Comparison of ENCODE assay signal across 21 mouse cellular contexts in genomic region chr1:88310349-88310748, GRCm38 (mm10). TPM values are rescaled to one million over a fixed set of nuclear protein-coding genes. Genes with fewer than 3 reads are reported as not detected.
A peak's percentile ranks its signal among the peaks of the same experiment; 100 is the strongest.
DNase-seq lines count a peak whose midpoint lies in the region; ATAC-seq and TF ChIP-seq lines count a peak whose summit lies in the region.
"Had no signal": no experiment of that assay in that cellular context is flagged by ENCODE, and none has a peak within 500 bp of the region (broad histone marks: within the 10 kb centered on the region; RNA-seq: fewer than 3 reads in every experiment).

No protein-coding gene starts in this region.

- DNase-seq in embryonic facial prominence, embryonic 10.5 days (ENCODE audit: low spot score) = no peak
- DNase-seq in limb, embryonic 14.5 days (ENCODE audit: low spot score) = peak; percentile 3
- no peak for DNase-seq in limb, embryonic 10.5 days (ENCODE audit: low spot score)
- peak; percentile 3 for DNase-seq in retina, postnatal 1 day
- no peak for DNase-seq in retina, embryonic 14.5 days (ENCODE audit: low spot score)
- no peak for DNase-seq in frontal cortex, postnatal 14 days (ENCODE audit: low spot score in 2 of 2)
- no peak for DNase-seq in adrenal gland, postnatal 4 days (ENCODE audit: low spot score in 2 of 2)
- DNase-seq: adrenal gland, postnatal 14 days; cerebellum, postnatal 10 days; heart, adult 18-20 months; kidney, adult 11 months; kidney, postnatal 4 days; lung, adult 2 months; right cerebral cortex, postnatal 14 days; thymus, adult 18-20 months had no signal

- H3K4me1 ChIP-seq in embryonic facial prominence, embryonic 12.5 days = no peaks in the 10 kb centered on the region
- H3K4me1 ChIP-seq in embryonic facial prominence, embryonic 10.5 days = no peaks in the 10 kb centered on the region
- no peaks in the 10 kb centered on the region for H3K4me1 ChIP-seq in limb, embryonic 14.5 days (ENCODE audit: control insufficient read depth, insufficient read depth, low read length)
- H3K4me1 ChIP-seq in limb, embryonic 10.5 days = no peaks in the 10 kb centered on the region
- H3K4me1 ChIP-seq: hindbrain, embryonic 15.5 days had no signal

- no peak overlapping the region for H3K4me2 ChIP-seq in embryonic facial prominence, embryonic 12.5 days (replicated peaks)
- H3K4me2 ChIP-seq in limb, embryonic 14.5 days (replicated peaks; ENCODE audit: low read depth, low read length, severe bottlenecking) = no peak overlapping the region
- H3K4me2 ChIP-seq: hindbrain, embryonic 15.5 days had no signal

- no peak overlapping the region for H3K9ac ChIP-seq in embryonic facial prominence, embryonic 12.5 days
- no peak overlapping the region for H3K9ac ChIP-seq in limb, embryonic 14.5 days (ENCODE audit: low read depth, low read length, severe bottlenecking)
- H3K9ac ChIP-seq: hindbrain, embryonic 15.5 days had no signal

- ATAC-seq in embryonic facial prominence, embryonic 12.5 days (ENCODE audit: insufficient number of reproducible peaks, insufficient read depth, low FRiP score, low TSS enrichment) = 0 out of 2 replicates have a peak, but pooled peaks have one; percentile 48
- no peak for ATAC-seq in limb, embryonic 14.5 days (ENCODE audit: low FRiP score, low read depth)

- H3K27me3 ChIP-seq in embryonic facial prominence, embryonic 12.5 days = no peaks in the 10 kb centered on the region
- H3K27me3 ChIP-seq in embryonic facial prominence, embryonic 10.5 days (replicated peaks; ENCODE audit: low read depth, poor library complexity, severe bottlenecking) = no peaks in the 10 kb centered on the region
- H3K27me3 ChIP-seq in limb, embryonic 14.5 days (ENCODE audit: control insufficient read depth, insufficient read depth, low read length) = no peaks in the 10 kb centered on the region
- no peaks in the 10 kb centered on the region for H3K27me3 ChIP-seq in limb, embryonic 10.5 days (ENCODE audit: low read depth, poor library complexity, severe bottlenecking)
- H3K27me3 ChIP-seq: hindbrain, embryonic 15.5 days had no signal

- H3K9me3 ChIP-seq in embryonic facial prominence, embryonic 12.5 days = peaks cover 45% of the 10 kb centered on the region
- H3K9me3 ChIP-seq in embryonic facial prominence, embryonic 10.5 days = peaks cover 53% of the 10 kb centered on the region
- peaks cover 46% of the 10 kb centered on the region for H3K9me3 ChIP-seq in limb, embryonic 14.5 days (ENCODE audit: control insufficient read depth, low read length)
- H3K9me3 ChIP-seq in limb, embryonic 10.5 days (replicated peaks) = peaks cover 43% of the 10 kb centered on the region

- TF ChIP-seq POLR2A in limb, embryonic 14.5 days (IDR thresholded peaks at IDR 0.05; ENCODE audit: borderline replicate concordance, extremely low read depth, insufficient read depth, insufficient read length) = no peak

- H3K4me3 ChIP-seq in embryonic facial prominence, embryonic 12.5 days = no peak overlapping the region
- H3K4me3 ChIP-seq in embryonic facial prominence, embryonic 10.5 days = no peak overlapping the region
- H3K4me3 ChIP-seq in limb, embryonic 14.5 days (replicated peaks; ENCODE audit: low read length) = no peak overlapping the region
- no peak overlapping the region for H3K4me3 ChIP-seq in limb, embryonic 10.5 days
- H3K4me3 ChIP-seq: hindbrain, embryonic 15.5 days had no signal

- H3K36me3 ChIP-seq in embryonic facial prominence, embryonic 12.5 days = no peaks in the 10 kb centered on the region
- no peaks in the 10 kb centered on the region for H3K36me3 ChIP-seq in embryonic facial prominence, embryonic 10.5 days (replicated peaks)
- H3K36me3 ChIP-seq in limb, embryonic 14.5 days (ENCODE audit: control insufficient read depth, insufficient read depth, low read length) = no peaks in the 10 kb centered on the region
- no peaks in the 10 kb centered on the region for H3K36me3 ChIP-seq in limb, embryonic 10.5 days
- H3K36me3 ChIP-seq: hindbrain, embryonic 15.5 days had no signal

- WGBS in embryonic facial prominence, embryonic 12.5 days = 67% methylated on average over 3 of the region's 3 CpGs
- WGBS in embryonic facial prominence, embryonic 10.5 days = 70% methylated on average over 3 of the region's 3 CpGs
- WGBS in limb, embryonic 14.5 days = 67% methylated on average over 3 of the region's 3 CpGs
- 70% methylated on average over 3 of the region's 3 CpGs for WGBS in limb, embryonic 10.5 days

- H3K27ac ChIP-seq in embryonic facial prominence, embryonic 12.5 days = no peak overlapping the region
- H3K27ac ChIP-seq in embryonic facial prominence, embryonic 10.5 days (replicated peaks) = no peak overlapping the region
- H3K27ac ChIP-seq in limb, embryonic 14.5 days (replicated peaks; ENCODE audit: low read depth, low read length) = no peak overlapping the region
- H3K27ac ChIP-seq in limb, embryonic 10.5 days = no peak overlapping the region
- H3K27ac ChIP-seq: hindbrain, embryonic 15.5 days had no signal

RNA-seq across cellular contexts. Expression of gene Trpm8, which starts 32.9 kb away (rescaled TPM):
- polyA plus RNA-seq in embryonic facial prominence, embryonic 12.5 days (2016; fragmentation: Nextera tagmentation; extraction: Ambion mirVana) = not detected in 2 replicates
- not detected in 2 replicates for polyA plus RNA-seq in embryonic facial prominence, embryonic 10.5 days (2016; fragmentation: Nextera tagmentation; extraction: Ambion mirVana)
- not detected in 2 replicates for polyA plus RNA-seq in limb, embryonic 14.5 days (2012; rRNA removed)
- polyA plus RNA-seq in limb, embryonic 14.5 days (2014; fragmentation: Nextera tagmentation; extraction: Ambion mirVana) = not detected in 2 replicates
- polyA plus RNA-seq in limb, embryonic 10.5 days (2016; fragmentation: Nextera tagmentation; extraction: Ambion mirVana) = not detected in 2 replicates
- under 1 TPM in 1 of 2 experiments, not detected in 1; 0.06 TPM for total RNA-seq in adrenal gland, postnatal 4 days (2021)
- total RNA-seq: adrenal gland, postnatal 14 days; gastrocnemius, adult 18-20 months; heart, adult 18-20 months; monocyte, adult 5-6 weeks had no signal
- polyA plus RNA-seq: embryonic facial prominence, embryonic 11.5 days; heart, embryonic 16.5 days; lung, adult 2 months had no signal

RNA-seq across cellular contexts. Expression of gene Hjurp, which starts 32.9 kb away (rescaled TPM):
- 231 and 234 TPM in 2 replicates for polyA plus RNA-seq in embryonic facial prominence, embryonic 12.5 days (2016; fragmentation: Nextera tagmentation; extraction: Ambion mirVana)
- polyA plus RNA-seq in embryonic facial prominence, embryonic 10.5 days (2016; fragmentation: Nextera tagmentation; extraction: Ambion mirVana) = 219 and 220 TPM in 2 replicates
- polyA plus RNA-seq in limb, embryonic 14.5 days (2012; rRNA removed) = 277 and 360 TPM in 2 replicates
- polyA plus RNA-seq in limb, embryonic 14.5 days (2014; fragmentation: Nextera tagmentation; extraction: Ambion mirVana) = 139 and 150 TPM in 2 replicates
- 206 and 245 TPM in 2 replicates for polyA plus RNA-seq in limb, embryonic 10.5 days (2016; fragmentation: Nextera tagmentation; extraction: Ambion mirVana)
- total RNA-seq in adrenal gland, postnatal 4 days (2021) = 100 to 1,000 TPM; 124 to 130 TPM

Comparison
In these comparisons a context has a peak if more than half of its experiments do, and no peak if none do; other contexts are left out.
1. DNase-seq: peak in limb, embryonic 14.5 days (single experiment) and retina, postnatal 1 day (single experiment); none in embryonic facial prominence, embryonic 10.5 days (single experiment), limb, embryonic 10.5 days (single experiment), retina, embryonic 14.5 days (single experiment), frontal cortex, postnatal 14 days (0 of 2) and adrenal gland, postnatal 4 days (0 of 2).